Mouse (Mus musculus): ENCODE results near the gene Spata2. TPM values are rescaled to one million over a fixed set of nuclear protein-coding genes. Genes with fewer than 3 reads are reported as not detected.

The Spata2 gene
- polyA plus RNA-seq, 1 experiment: 13.6 TPM

DNA sequence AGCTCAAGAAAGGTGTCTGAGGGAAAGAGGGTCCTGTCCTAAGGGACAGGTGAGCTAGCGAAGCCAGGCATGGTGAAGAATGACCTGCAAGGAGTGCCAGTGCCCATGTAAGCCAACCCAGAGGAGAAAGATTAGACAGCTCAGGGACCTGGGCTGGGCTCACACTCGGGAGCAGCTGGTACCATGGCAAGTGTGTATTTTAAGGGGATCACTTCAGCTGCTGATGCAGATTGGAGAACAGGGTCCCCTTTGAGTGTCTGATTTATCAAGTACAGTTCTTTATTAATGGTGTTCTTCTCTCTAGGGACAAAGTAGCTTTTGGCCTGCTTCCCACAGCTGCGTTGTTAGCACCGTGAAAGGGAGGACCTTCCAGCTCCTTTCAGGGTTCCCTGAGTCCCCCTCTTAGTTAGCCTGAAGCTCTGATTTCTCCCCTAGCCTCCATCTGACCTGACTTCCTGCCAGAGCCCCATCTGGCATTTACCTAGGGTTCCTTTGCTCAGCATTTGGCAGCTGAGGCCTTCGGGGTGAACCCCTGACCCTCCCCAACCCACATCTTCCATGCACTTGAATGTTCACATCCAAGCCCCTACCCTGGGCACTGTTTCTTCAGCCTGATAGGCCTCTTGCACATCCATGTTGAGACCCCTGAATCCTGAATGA lies 36.2 kb downstream of the Spata2 start:
- Histone ChIP-seq H3K4me3 (ENCODE audit: low read depth, low read length) (no peak overlapping the region), H3K27me3 (ENCODE audit: control insufficient read depth, insufficient read depth, low read length, poor library complexity, severe bottlenecking) (no peaks in the 10 kb centered on the region), H3K9ac (ENCODE audit: low read depth, poor library complexity, severe bottlenecking) (no peak overlapping the region), H3K9me3 (replicated peaks; ENCODE audit: control insufficient read depth, insufficient read depth, low read length, poor library complexity, severe bottlenecking) (no peaks in the 10 kb centered on the region), H3K27ac (ENCODE audit: insufficient read depth, low read length) (no peak overlapping the region), H3K4me1 (ENCODE audit: control insufficient read depth, insufficient read depth, low read length) (no peaks in the 10 kb centered on the region), H3K36me3 (ENCODE audit: control insufficient read depth, insufficient read depth, low read length, poor library complexity, severe bottlenecking) (peaks cover 24% of the 10 kb centered on the region)
- TF ChIP-seq POLR2A (IDR thresholded peaks at IDR 0.05; ENCODE audit: insufficient read depth, low read length) (no peak), CTCF (IDR thresholded peaks at IDR 0.05; ENCODE audit: low read depth, low read length) (no peak), EP300 (IDR thresholded peaks at IDR 0.05; ENCODE audit: insufficient read depth, low read depth, low read length) (no peak)

DNA sequence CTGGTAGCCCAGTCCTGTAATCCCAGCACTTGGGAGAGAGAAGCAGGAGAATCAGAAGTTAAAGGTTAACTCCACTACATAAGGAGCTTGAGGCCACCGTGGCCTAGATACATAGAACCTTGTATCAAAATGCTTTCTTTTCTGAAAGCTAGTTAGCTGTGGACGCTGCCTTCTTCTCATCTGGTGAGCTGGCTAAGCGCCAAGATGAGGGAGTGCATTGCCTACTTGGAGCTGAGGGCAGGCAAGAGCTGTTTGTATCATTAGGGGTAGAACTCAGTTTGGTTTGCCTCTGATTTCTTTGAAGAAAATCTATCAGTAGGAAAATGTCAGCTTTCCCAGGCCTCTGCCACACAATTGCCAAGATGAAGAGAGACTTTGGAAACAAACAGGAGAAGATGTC lies 38.9 kb downstream of the Spata2 start:
- H3K36me3 ChIP-seq (ENCODE audit: control insufficient read depth, insufficient read depth, low read length, poor library complexity, severe bottlenecking): peaks cover 23% of the 10 kb centered on the region

DNA sequence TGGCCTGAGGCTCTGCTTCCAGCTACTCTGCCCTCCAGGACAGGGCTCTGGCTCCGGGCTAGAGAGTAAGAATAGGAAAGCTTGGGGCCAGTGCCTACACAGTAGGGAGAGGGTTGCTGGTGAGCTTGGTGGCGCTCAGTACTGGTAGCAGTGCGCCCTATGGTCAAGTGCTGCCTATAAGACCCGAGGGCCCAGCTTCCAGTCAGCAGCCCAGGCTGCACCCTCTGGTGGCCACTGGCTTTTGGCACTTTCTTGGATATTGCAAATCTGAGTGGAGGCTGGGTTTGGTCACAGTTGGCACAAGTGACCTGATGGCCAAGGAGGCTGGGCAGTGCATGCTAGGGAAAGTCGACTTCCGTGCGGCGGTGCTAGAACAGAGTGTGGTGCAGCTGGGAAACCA lies 42.0 kb downstream of the Spata2 start:
- Histone ChIP-seq H3K9ac (ENCODE audit: low read depth, poor library complexity, severe bottlenecking) (no peak overlapping the region), H3K36me3 (ENCODE audit: control insufficient read depth, insufficient read depth, low read length, poor library complexity, severe bottlenecking) (peaks cover 26% of the 10 kb centered on the region), H3K4me1 (ENCODE audit: control insufficient read depth, insufficient read depth, low read length) (no peaks in the 10 kb centered on the region), H3K27me3 (ENCODE audit: control insufficient read depth, insufficient read depth, low read length, poor library complexity, severe bottlenecking) (no peaks in the 10 kb centered on the region), H3K9me3 (replicated peaks; ENCODE audit: control insufficient read depth, insufficient read depth, low read length, poor library complexity, severe bottlenecking) (no peaks in the 10 kb centered on the region), H3K27ac (ENCODE audit: insufficient read depth, low read length) (no peak overlapping the region), H3K4me3 (ENCODE audit: low read depth, low read length) (no peak overlapping the region)
- TF ChIP-seq EP300 (IDR thresholded peaks at IDR 0.05; ENCODE audit: insufficient read depth, low read depth, low read length): no peak
- no peak for TF ChIP-seq POLR2A (IDR thresholded peaks at IDR 0.05; ENCODE audit: insufficient read depth, low read length)
- TF ChIP-seq CTCF (IDR thresholded peaks at IDR 0.05; ENCODE audit: low read depth, low read length): no peak

More for the DNA sequence above, 38.9 kb downstream of the Spata2 start:
- no peaks in the 10 kb centered on the region for H3K27me3 ChIP-seq (ENCODE audit: control insufficient read depth, insufficient read depth, low read length, poor library complexity, severe bottlenecking)
- no peak overlapping the region for H3K4me3 ChIP-seq (ENCODE audit: low read depth, low read length)
- TF ChIP-seq CTCF (IDR thresholded peaks at IDR 0.05; ENCODE audit: low read depth, low read length) (no peak), EP300 (IDR thresholded peaks at IDR 0.05; ENCODE audit: insufficient read depth, low read depth, low read length) (no peak), POLR2A (IDR thresholded peaks at IDR 0.05; ENCODE audit: insufficient read depth, low read length) (no peak)
- no peaks in the 10 kb centered on the region for H3K4me1 ChIP-seq (ENCODE audit: control insufficient read depth, insufficient read depth, low read length)
- H3K9ac ChIP-seq (ENCODE audit: low read depth, poor library complexity, severe bottlenecking): no peak overlapping the region
- no peaks in the 10 kb centered on the region for H3K9me3 ChIP-seq (replicated peaks; ENCODE audit: control insufficient read depth, insufficient read depth, low read length, poor library complexity, severe bottlenecking)
- H3K27ac ChIP-seq (ENCODE audit: insufficient read depth, low read length): no peak overlapping the region

DNA sequence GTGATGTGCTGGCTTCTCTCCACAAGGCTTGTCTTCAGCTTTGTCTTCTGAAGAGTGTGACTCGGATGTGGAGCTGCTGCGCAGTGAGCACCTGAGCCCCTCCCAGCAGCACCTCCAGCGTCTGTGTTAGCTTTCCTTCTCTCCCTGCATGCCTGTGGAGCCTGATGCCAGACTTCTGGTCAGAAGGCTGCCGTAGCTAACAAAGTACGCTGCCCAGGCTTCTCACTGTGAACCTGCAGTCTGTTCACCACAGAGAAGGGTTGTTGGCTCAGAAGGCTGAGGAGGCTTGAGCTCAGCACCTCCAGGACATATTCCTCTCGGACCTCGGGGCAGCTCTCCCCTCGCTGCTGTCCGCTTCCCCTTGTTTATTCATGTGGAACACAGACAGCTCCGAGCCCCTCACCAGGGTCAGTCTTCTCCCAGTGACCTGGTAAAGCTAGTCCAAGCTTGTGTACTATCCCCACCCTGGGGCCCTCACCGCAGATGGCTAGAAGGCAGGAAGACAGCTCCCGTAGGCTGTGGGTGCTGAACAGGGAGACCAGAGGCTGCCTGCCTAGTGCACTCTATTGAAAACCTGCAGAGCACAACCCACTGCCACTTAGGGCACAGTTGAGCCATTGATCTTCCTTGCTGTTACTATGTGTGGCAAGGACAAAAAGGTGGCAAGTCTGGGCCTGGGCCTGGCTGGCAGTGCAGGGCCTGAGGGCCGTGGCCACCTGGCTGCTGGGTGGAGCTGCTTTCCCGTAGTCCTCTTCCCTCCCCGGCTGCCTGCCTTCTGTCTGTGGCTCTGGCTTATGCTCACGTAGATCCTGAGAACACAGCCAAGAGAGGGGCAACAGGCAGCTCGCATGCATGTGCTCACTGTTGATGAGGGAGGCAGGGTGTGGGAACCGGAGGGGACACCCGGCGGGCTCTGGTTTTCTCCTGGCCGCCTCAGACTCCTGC lies 43.1 kb downstream of the Spata2 start:
- Histone ChIP-seq H3K27ac (ENCODE audit: insufficient read depth, low read length) (no peak overlapping the region), H3K4me1 (ENCODE audit: control insufficient read depth, insufficient read depth, low read length) (peaks cover 2% of the 10 kb centered on the region), H3K4me3 (ENCODE audit: low read depth, low read length) (no peak overlapping the region), H3K9me3 (replicated peaks; ENCODE audit: control insufficient read depth, insufficient read depth, low read length, poor library complexity, severe bottlenecking) (no peaks in the 10 kb centered on the region), H3K36me3 (ENCODE audit: control insufficient read depth, insufficient read depth, low read length, poor library complexity, severe bottlenecking) (peaks cover 23% of the 10 kb centered on the region), H3K9ac (ENCODE audit: low read depth, poor library complexity, severe bottlenecking) (no peak overlapping the region), H3K27me3 (ENCODE audit: control insufficient read depth, insufficient read depth, low read length, poor library complexity, severe bottlenecking) (no peaks in the 10 kb centered on the region)
- no peak for TF ChIP-seq POLR2A (IDR thresholded peaks at IDR 0.05; ENCODE audit: insufficient read depth, low read length)
- TF ChIP-seq CTCF (IDR thresholded peaks at IDR 0.05; ENCODE audit: low read depth, low read length): no peak
- TF ChIP-seq EP300 (IDR thresholded peaks at IDR 0.05; ENCODE audit: insufficient read depth, low read depth, low read length): no peak

DNA sequence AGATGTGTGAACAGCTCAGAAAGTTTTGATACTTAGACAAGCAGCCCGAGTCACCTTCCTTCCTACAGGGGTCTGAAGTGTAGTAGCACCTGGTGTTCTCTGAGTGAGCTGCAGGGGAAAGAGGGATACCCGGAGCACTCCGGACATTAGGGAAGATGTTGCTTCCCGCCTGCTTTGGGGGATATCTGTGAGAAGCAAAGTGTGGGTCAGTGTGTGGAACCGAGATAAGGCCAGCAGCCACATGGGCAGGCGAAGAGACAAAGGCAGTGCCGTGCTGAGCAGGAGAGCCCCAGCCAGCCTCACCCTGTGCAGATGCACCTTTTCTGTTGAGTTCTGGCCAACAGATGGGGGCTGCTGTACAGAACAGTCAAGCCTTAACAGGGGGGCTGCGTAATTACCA lies 45.1 kb downstream of the Spata2 start:
- no peak for TF ChIP-seq EP300 (IDR thresholded peaks at IDR 0.05; ENCODE audit: insufficient read depth, low read depth, low read length)
- TF ChIP-seq POLR2A (IDR thresholded peaks at IDR 0.05; ENCODE audit: insufficient read depth, low read length): no peak
- TF ChIP-seq CTCF (IDR thresholded peaks at IDR 0.05; ENCODE audit: low read depth, low read length): no peak
- Histone ChIP-seq H3K4me1 (ENCODE audit: control insufficient read depth, insufficient read depth, low read length) (peaks cover 4% of the 10 kb centered on the region), H3K27ac (ENCODE audit: insufficient read depth, low read length) (no peak overlapping the region), H3K9ac (ENCODE audit: low read depth, poor library complexity, severe bottlenecking) (no peak overlapping the region), H3K9me3 (replicated peaks; ENCODE audit: control insufficient read depth, insufficient read depth, low read length, poor library complexity, severe bottlenecking) (no peaks in the 10 kb centered on the region), H3K36me3 (ENCODE audit: control insufficient read depth, insufficient read depth, low read length, poor library complexity, severe bottlenecking) (peaks cover 9% of the 10 kb centered on the region; the same call in 1 of the 2 replicates), H3K4me3 (ENCODE audit: low read depth, low read length) (no peak overlapping the region), H3K27me3 (ENCODE audit: control insufficient read depth, insufficient read depth, low read length, poor library complexity, severe bottlenecking) (no peaks in the 10 kb centered on the region)
